Mouse (Mus musculus) kidney, postnatal 0 days (tissue): ENCODE data around the gene Neu4. TPM values are rescaled to one million over a fixed set of nuclear protein-coding genes. Genes with fewer than 3 reads are reported as not detected.
"Not testable (repeated sequence)": the region's sequence is repeated elsewhere in the genome, so short reads cannot be mapped to it uniquely, and the experiment has no call there.

Source experiments
- ATAC-seq: fragments of 200-750 bp; cut with Nextera tagmentation; replicated peaks from 2 replicates; pipeline ENCODE4 v1.8.0; 2017; ENCODE audit warnings: low read depth, moderate number of reproducible peaks, moderate TSS enrichment, moderate library complexity; ENCODE audit not compliant: low FRiP score
- DNase-seq: peaks from one replicate; pipeline ENCODE4 v3.0.0-alpha.2; 2016; ENCODE audit warnings: low spot score
- H3K27ac ChIP-seq: fragments of 300-500 bp; sonication (generic); 2 replicates; pipeline ENCODE4 v1.5.1; 2014; ENCODE audit warnings: mild to moderate bottlenecking
- H3K27me3 ChIP-seq: fragments of 300-500 bp; sonication (generic); 2 replicates; pipeline ENCODE4 v1.6.1; 2014; ENCODE audit warnings: low read length, mixed read lengths; ENCODE audit not compliant: insufficient read depth
- H3K36me3 ChIP-seq: fragments of 300-500 bp; sonication (generic); 2 replicates; pipeline ENCODE4 v1.6.1; 2014; ENCODE audit warnings: low read length, mixed read lengths; ENCODE audit not compliant: insufficient read depth
- H3K4me1 ChIP-seq: fragments of 300-500 bp; sonication (generic); replicated peaks from 2 replicates; pipeline ENCODE4 v1.6.1; 2014; ENCODE audit warnings: antibody characterized with exemption, low read length, mixed read lengths; ENCODE audit not compliant: insufficient read depth
- H3K4me2 ChIP-seq: fragments of 300-500 bp; sonication (generic); 2 replicates; pipeline ENCODE4 v1.6.1; 2014; ENCODE audit warnings: mild to moderate bottlenecking, low read length, moderate library complexity, mixed read lengths
- H3K4me3 ChIP-seq: fragments of 300-500 bp; sonication (generic); replicated peaks from 2 replicates; pipeline ENCODE4 v1.5.1; 2014; ENCODE audit warnings: low read depth, low read length
- H3K9ac ChIP-seq: fragments of 300-500 bp; sonication (generic); 2 replicates; pipeline ENCODE4 v1.6.1; 2014; ENCODE audit warnings: low read depth, low read length
- H3K9me3 ChIP-seq: fragments of 300-500 bp; sonication (generic); replicated peaks from 2 replicates; pipeline ENCODE4 v1.6.1; 2016; ENCODE audit warnings: low read length, inconsistent platforms, mixed read lengths
- CTCF ChIP-seq: IDR thresholded peaks from 2 replicates; pipeline ENCODE4 v1.5.1; 2016; ENCODE audit warnings: antibody characterized with exemption, low read depth, mild to moderate bottlenecking, moderate library complexity
- WGBS: fragments of 180-500 bp; shearing (Covaris S2); extraction: QIAGEN DNeasy Blood & Tissue Kit; methylation state at CpG from one replicate; pipeline ENCODE4 v1.1.7; 2014; 5-methylcytosine and 5-hydroxymethylcytosine counted together
- polyA plus RNA-seq: library from polyadenylated mRNA; unstranded; fragments of >200 nt; fragmentation: Nextera tagmentation; extraction: Ambion mirVana; gene quantifications from 2 replicates; pipeline ENCODE4 v1.2.1, GENCODE M21; 2015

The Neu4 gene
- polyA plus RNA-seq, 1 experiment from 2014 or later: not detected

GRCm38 (mm10) chr1:94053530-94054216 lies 33.4 kb downstream of the Neu4 start:
- H3K27me3 ChIP-seq: no peaks in the 10 kb centered on the region
- H3K9me3 ChIP-seq: no peaks in the 10 kb centered on the region
- H3K4me3 ChIP-seq: no peak overlapping the region
- no peak overlapping the region for H3K4me2 ChIP-seq
- H3K27ac ChIP-seq: no peak overlapping the region
- no peak for TF ChIP-seq CTCF
- DNase-seq (no peak), ATAC-seq (no peak)
- no peaks in the 10 kb centered on the region for H3K36me3 ChIP-seq
- WGBS: 73% methylated on average over 7 of the region's 7 CpGs
- no peaks in the 10 kb centered on the region for H3K4me1 ChIP-seq
- H3K9ac ChIP-seq: no peak overlapping the region

- no peaks in the 10 kb centered on the region for H3K4me1 ChIP-seq
- WGBS: 63% methylated on average over 1 of the region's 1 CpGs
- ATAC-seq (no peak), DNase-seq (no peak)
- H3K27me3 ChIP-seq: no peaks in the 10 kb centered on the region
- H3K9ac ChIP-seq: no peak overlapping the region
- no peak overlapping the region for H3K27ac ChIP-seq
- H3K9me3 ChIP-seq: no peaks in the 10 kb centered on the region
- H3K4me2 ChIP-seq: no peak overlapping the region
- no peak for TF ChIP-seq CTCF
- no peak overlapping the region for H3K4me3 ChIP-seq
- no peaks in the 10 kb centered on the region for H3K36me3 ChIP-seq
Measured at GRCm38 (mm10) chr1:94054481-94054880, 34.2 kb downstream of the Neu4 start.

- Histone ChIP-seq H3K4me2 (no peak overlapping the region), H3K36me3 (no peaks in the 10 kb centered on the region), H3K9ac (no peak overlapping the region), H3K4me1 (no peaks in the 10 kb centered on the region), H3K9me3 (no peaks in the 10 kb centered on the region), H3K27me3 (no peaks in the 10 kb centered on the region), H3K4me3 (no peak overlapping the region), H3K27ac (no peak overlapping the region)
- ATAC-seq (no peak), DNase-seq (no peak)
- TF ChIP-seq CTCF: no peak
- 48% methylated on average over 3 of the region's 3 CpGs for WGBS
Measured at GRCm38 (mm10) chr1:94055966-94056365, 35.7 kb downstream of the Neu4 start.

GRCm38 (mm10) chr1:94057401-94057800 lies 37.1 kb downstream of the Neu4 start:
- no peak overlapping the region for H3K4me2 ChIP-seq
- no peak overlapping the region for H3K4me3 ChIP-seq
- H3K9ac ChIP-seq: no peak overlapping the region
- no peak for ATAC-seq
- H3K27me3 ChIP-seq: no peaks in the 10 kb centered on the region
- H3K4me1 ChIP-seq: no peaks in the 10 kb centered on the region
- no peaks in the 10 kb centered on the region for H3K9me3 ChIP-seq
- no peak for DNase-seq
- no peaks in the 10 kb centered on the region for H3K36me3 ChIP-seq
- no peak for TF ChIP-seq CTCF
- no peak overlapping the region for H3K27ac ChIP-seq
- 92% methylated on average over 2 of the region's 2 CpGs for WGBS

- H3K9ac ChIP-seq, ATAC-seq, H3K36me3 ChIP-seq, H3K4me1 ChIP-seq, DNase-seq, H3K4me3 ChIP-seq, H3K27ac ChIP-seq, H3K9me3 ChIP-seq, H3K4me2 ChIP-seq, H3K27me3 ChIP-seq: not testable (repeated sequence)
- WGBS: 92% methylated on average over 1 of the region's 1 CpGs
Measured at GRCm38 (mm10) chr1:94058281-94058680, 38.0 kb downstream of the Neu4 start.

DNA sequence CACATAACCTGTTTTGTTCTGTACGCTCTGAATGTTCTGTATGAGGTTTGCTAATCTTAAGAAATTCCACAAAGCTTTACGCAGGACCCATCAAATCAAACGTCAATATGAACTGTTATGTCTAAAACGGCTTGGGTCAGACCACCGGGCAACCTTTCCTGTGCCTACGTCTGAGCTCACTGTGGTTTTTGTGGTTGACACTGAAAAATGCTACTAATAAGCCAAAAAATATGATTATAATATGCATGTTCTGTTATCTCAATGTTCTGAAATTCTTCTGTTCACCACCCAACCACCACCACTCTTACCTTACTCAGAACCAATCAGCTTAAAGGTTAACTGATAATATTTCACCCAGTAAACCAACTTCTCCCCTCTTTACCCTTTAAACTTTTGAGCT lies 54.5 kb downstream of the Neu4 start:
- Histone ChIP-seq H3K4me2 (no peak overlapping the region), H3K9me3 (no peaks in the 10 kb centered on the region), H3K27ac (no peak overlapping the region), H3K4me1 (no peaks in the 10 kb centered on the region), H3K27me3 (no peaks in the 10 kb centered on the region), H3K9ac (no peak overlapping the region), H3K36me3 (no peaks in the 10 kb centered on the region), H3K4me3 (no peak overlapping the region)
- ATAC-seq (no peak), DNase-seq (no peak)
- TF ChIP-seq CTCF: no peak
- 87% methylated on average over 6 of the region's 6 CpGs for WGBS

GRCm38 (mm10) chr1:94076702-94077101 lies 56.5 kb downstream of the Neu4 start:
- Histone ChIP-seq H3K9me3 (no peaks in the 10 kb centered on the region), H3K9ac (no peak overlapping the region), H3K4me1 (no peaks in the 10 kb centered on the region), H3K36me3 (no peaks in the 10 kb centered on the region), H3K27me3 (no peaks in the 10 kb centered on the region), H3K4me2 (no peak overlapping the region), H3K27ac (no peak overlapping the region), H3K4me3 (no peak overlapping the region)
- 50% methylated on average over 1 of the region's 1 CpGs for WGBS
- ATAC-seq (no peak), DNase-seq (no peak)
- no peak for TF ChIP-seq CTCF

Other genes starting within 250 kb of the Neu4 start
- gene Dtymk, start 218.5 kb upstream of the Neu4 start, polyA plus RNA-seq: 179 and 191 TPM in 2 replicates
- gene Ing5, start 216.5 kb upstream of the Neu4 start, polyA plus RNA-seq: 9.6 and 11.4 TPM in 2 replicates
- 12.7 and 13.3 TPM in 2 replicates for gene D2hgdh, start 195.5 kb upstream of the Neu4 start, polyA plus RNA-seq
- gene Gal3st2, start 159.1 kb upstream of the Neu4 start, polyA plus RNA-seq: 0.13 and 0.19 TPM in 2 replicates
- gene Gal3st2b, start 102.1 kb upstream of the Neu4 start, polyA plus RNA-seq: not detected in 2 replicates
- gene Gal3st2c, start 29.9 kb upstream of the Neu4 start, polyA plus RNA-seq: not detected in 2 replicates
- gene Pdcd1, start 32.1 kb downstream of the Neu4 start, polyA plus RNA-seq: not detected in 2 replicates